Mouse (Mus musculus) neural tube, embryonic 14.5 days (tissue): Measurements from ENCODE around the gene Vegfc. TPM values are rescaled to one million over a fixed set of nuclear protein-coding genes. Genes with fewer than 3 reads are reported as not detected.
A peak's percentile ranks its signal among the peaks of the same experiment; 100 is the strongest.

ENCODE experiments used
- ATAC-seq: fragments of 200-750 bp; cut with Nextera tagmentation; 2 replicates; pipeline ENCODE4 v1.8.0; 2017; ENCODE audit warnings: low read depth, mild to moderate bottlenecking, moderate TSS enrichment, moderate library complexity
- H3K27ac ChIP-seq: fragments of 300-500 bp; sonication (generic); 2 replicates; pipeline ENCODE4 v1.5.1; 2014; ENCODE audit warnings: low read depth, mild to moderate bottlenecking, control low read depth, low read length, moderate library complexity, mixed read lengths
- H3K27me3 ChIP-seq: fragments of 300-500 bp; sonication (generic); 2 replicates; pipeline ENCODE4 v1.6.1; 2014; ENCODE audit warnings: low read length; ENCODE audit not compliant: control insufficient read depth, insufficient read depth
- H3K36me3 ChIP-seq: fragments of 300-500 bp; sonication (generic); 2 replicates; pipeline ENCODE4 v1.6.1; 2014; ENCODE audit warnings: low read length, mixed read lengths; ENCODE audit not compliant: control insufficient read depth, insufficient read depth
- H3K4me1 ChIP-seq: fragments of 300-500 bp; sonication (generic); 2 replicates; pipeline ENCODE4 v1.6.1; 2014; ENCODE audit warnings: low read length; ENCODE audit not compliant: control insufficient read depth, insufficient read depth
- H3K4me2 ChIP-seq: fragments of 300-500 bp; sonication (generic); 2 replicates; pipeline ENCODE4 v1.6.1; 2014; ENCODE audit warnings: mild to moderate bottlenecking, low read depth, low read length, control low read depth
- H3K4me3 ChIP-seq: fragments of 300-500 bp; sonication (generic); 2 replicates; pipeline ENCODE4 v1.5.1; 2014; ENCODE audit warnings: low read depth, low read length, control low read depth, mixed read lengths
- H3K9ac ChIP-seq: fragments of 300-500 bp; sonication (generic); replicated peaks from 2 replicates; pipeline ENCODE4 v1.6.1; 2014; ENCODE audit warnings: low read depth, mild to moderate bottlenecking, control low read depth, low read length, mixed read lengths
- H3K9me3 ChIP-seq: fragments of 300-500 bp; sonication (generic); 2 replicates; pipeline ENCODE4 v1.6.1; 2016; ENCODE audit warnings: low read length; ENCODE audit not compliant: control insufficient read depth
- WGBS: fragments of 180-500 bp; shearing (Covaris S2); extraction: QIAGEN DNeasy Blood & Tissue Kit; methylation state at CpG from one replicate; pipeline ENCODE4 v1.1.7; 2014; 5-methylcytosine and 5-hydroxymethylcytosine counted together
- polyA plus RNA-seq: library from polyadenylated mRNA; unstranded; fragments of >200 nt; fragmentation: Nextera tagmentation; extraction: Ambion mirVana; gene quantifications from 2 replicates; pipeline ENCODE4 v1.2.1, GENCODE M21; 2014

The Vegfc gene
- polyA plus RNA-seq, 1 experiment from 2014 or later: 4.6 TPM

- no peak overlapping the region for H3K27ac ChIP-seq
- H3K9me3 ChIP-seq: no peaks in the 10 kb centered on the region
- H3K9ac ChIP-seq: no peak overlapping the region
- no peaks in the 10 kb centered on the region for H3K36me3 ChIP-seq
- WGBS: 71% methylated on average over 1 of the region's 1 CpGs
- ATAC-seq: no peak
- no peaks in the 10 kb centered on the region for H3K4me1 ChIP-seq
- no peaks in the 10 kb centered on the region for H3K27me3 ChIP-seq
- H3K4me3 ChIP-seq: no peak overlapping the region
- H3K4me2 ChIP-seq: no peak overlapping the region
These were observed 44.9 kb downstream of the Vegfc start for GRCm38 (mm10) chr8:54122345-54122744.

- ATAC-seq: no peak
- 94% methylated on average over 2 of the region's 2 CpGs for WGBS
- H3K9ac ChIP-seq: no peak overlapping the region
These were observed 53.2 kb downstream of the Vegfc start for GRCm38 (mm10) chr8:54130558-54130957.

GRCm38 (mm10) chr8:54153240-54153639, 75.8 kb downstream of the Vegfc start:
- H3K27me3 ChIP-seq: no peaks in the 10 kb centered on the region
- H3K4me1 ChIP-seq: no peaks in the 10 kb centered on the region
- peak; percentile 56 for ATAC-seq
- H3K9ac ChIP-seq: no peak overlapping the region
- H3K27ac ChIP-seq: no peak overlapping the region
- 53% methylated on average over 4 of the region's 4 CpGs for WGBS
- H3K4me2 ChIP-seq: no peak overlapping the region
- no peaks in the 10 kb centered on the region for H3K9me3 ChIP-seq
- H3K36me3 ChIP-seq: no peaks in the 10 kb centered on the region
- H3K4me3 ChIP-seq: no peak overlapping the region

More at GRCm38 (mm10) chr8:54130558-54130957, 53.2 kb downstream of the Vegfc start:
- H3K9me3 ChIP-seq: no peaks in the 10 kb centered on the region
- H3K27ac ChIP-seq: no peak overlapping the region
- no peaks in the 10 kb centered on the region for H3K4me1 ChIP-seq
- H3K4me3 ChIP-seq: no peak overlapping the region
- H3K4me2 ChIP-seq: no peak overlapping the region
- H3K27me3 ChIP-seq: no peaks in the 10 kb centered on the region
- H3K36me3 ChIP-seq: no peaks in the 10 kb centered on the region

DNA sequence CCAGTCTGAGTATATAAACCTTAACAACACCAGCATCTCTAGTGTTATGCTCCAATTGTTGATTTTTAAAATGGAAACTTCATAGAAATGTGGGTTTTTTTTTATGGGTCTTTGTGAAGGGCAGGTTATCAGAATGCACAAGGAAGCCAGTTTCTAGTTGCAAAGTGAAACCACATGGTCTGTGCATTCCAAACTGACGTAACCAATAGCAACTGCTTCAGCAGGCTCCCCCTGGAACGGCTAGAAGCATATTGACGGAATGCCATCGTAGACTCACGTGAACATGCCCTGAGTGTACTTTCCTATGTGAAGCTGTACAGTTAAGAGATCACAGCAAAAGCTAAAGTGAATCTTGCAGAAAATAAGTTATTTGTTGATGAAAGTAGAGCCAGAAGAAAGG, 86.1 kb downstream of the Vegfc start:
- 0 out of 2 replicates have a peak, but pooled peaks cover 5% of the 10 kb centered on the region for H3K4me1 ChIP-seq
- no peaks in the 10 kb centered on the region for H3K36me3 ChIP-seq
- 11% methylated on average over 5 of the region's 5 CpGs for WGBS
- H3K27ac ChIP-seq: no peak overlapping the region
- peak; percentile 71; the same call in 1 of the 2 replicates for ATAC-seq
- no peak overlapping the region for H3K4me2 ChIP-seq
- H3K27me3 ChIP-seq: no peaks in the 10 kb centered on the region
- no peak overlapping the region for H3K4me3 ChIP-seq
- H3K9ac ChIP-seq: no peak overlapping the region
- H3K9me3 ChIP-seq: no peaks in the 10 kb centered on the region

GRCm38 (mm10) chr8:54185336-54185735, 107.9 kb downstream of the Vegfc start:
- no peaks in the 10 kb centered on the region for H3K27me3 ChIP-seq
- no peak overlapping the region for H3K9ac ChIP-seq
- no peak for ATAC-seq
- H3K27ac ChIP-seq: no peak overlapping the region
- 89% methylated on average over 2 of the region's 2 CpGs for WGBS
- no peaks in the 10 kb centered on the region for H3K4me1 ChIP-seq
- no peaks in the 10 kb centered on the region for H3K36me3 ChIP-seq
- H3K4me3 ChIP-seq: no peak overlapping the region
- no peak overlapping the region for H3K4me2 ChIP-seq
- no peaks in the 10 kb centered on the region for H3K9me3 ChIP-seq

- Histone ChIP-seq H3K36me3 (no peaks in the 10 kb centered on the region), H3K9ac (no peak overlapping the region), H3K4me3 (no peak overlapping the region), H3K27me3 (no peaks in the 10 kb centered on the region), H3K9me3 (no peaks in the 10 kb centered on the region), H3K4me1 (no peaks in the 10 kb centered on the region), H3K4me2 (no peak overlapping the region), H3K27ac (no peak overlapping the region)
- 90% methylated on average over 6 of the region's 6 CpGs for WGBS
- no peak for ATAC-seq
These were observed 108.5 kb downstream of the Vegfc start for GRCm38 (mm10) chr8:54185927-54186326.

DNA sequence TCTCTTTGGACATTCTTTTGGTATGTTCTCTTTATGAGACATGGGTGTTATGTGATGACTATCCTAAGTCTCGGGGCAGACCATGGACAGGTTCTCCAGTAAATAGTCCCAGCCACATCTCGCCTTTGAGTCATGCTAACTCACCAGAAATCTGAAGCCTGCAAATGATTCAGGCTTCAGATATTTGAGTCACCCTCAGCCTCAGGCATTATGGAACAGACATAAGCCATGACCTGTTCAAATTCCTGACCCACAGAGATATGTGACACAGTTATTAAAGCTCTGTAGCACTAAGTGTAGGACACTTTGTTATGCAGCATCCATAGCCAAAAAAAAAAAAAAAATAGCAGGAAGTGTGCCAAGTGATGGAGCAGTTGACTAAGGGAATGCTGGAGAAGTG, 138.8 kb downstream of the Vegfc start:
- H3K27ac ChIP-seq: no peak overlapping the region
- ATAC-seq: no peak
- no peaks in the 10 kb centered on the region for H3K4me1 ChIP-seq
- 91% methylated on average over 2 of the region's 2 CpGs for WGBS
- H3K27me3 ChIP-seq: no peaks in the 10 kb centered on the region
- no peak overlapping the region for H3K4me2 ChIP-seq
- H3K36me3 ChIP-seq: no peaks in the 10 kb centered on the region
- H3K4me3 ChIP-seq: no peak overlapping the region
- no peak overlapping the region for H3K9ac ChIP-seq
- H3K9me3 ChIP-seq: no peaks in the 10 kb centered on the region

DNA sequence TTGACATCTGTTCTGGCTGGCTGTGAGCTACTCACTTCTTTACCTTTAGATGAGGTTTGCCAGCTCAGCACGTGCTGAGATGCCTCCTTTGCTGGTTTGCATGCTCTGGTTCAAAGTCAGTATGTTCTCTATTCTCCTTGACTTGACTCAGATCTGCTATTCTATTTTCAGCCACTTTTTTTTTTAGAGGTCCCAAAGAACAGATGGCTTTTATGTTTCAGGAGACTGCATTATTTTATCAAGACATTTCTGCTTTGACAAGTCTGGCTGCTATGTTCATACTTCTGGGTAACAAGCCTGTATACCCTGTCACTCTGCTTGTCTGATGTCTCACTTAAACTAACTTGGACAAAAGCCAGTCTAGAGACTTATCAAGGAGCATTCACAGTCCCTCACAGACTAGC, 151.4 kb downstream of the Vegfc start:
- no peak overlapping the region for H3K27ac ChIP-seq
- no peak overlapping the region for H3K9ac ChIP-seq
- 68% methylated on average over 1 of the region's 1 CpGs for WGBS
- no peaks in the 10 kb centered on the region for H3K27me3 ChIP-seq
- ATAC-seq: no peak
- H3K4me1 ChIP-seq: no peaks in the 10 kb centered on the region
- H3K4me3 ChIP-seq: no peak overlapping the region
- H3K4me2 ChIP-seq: no peak overlapping the region
- H3K36me3 ChIP-seq: no peaks in the 10 kb centered on the region
- no peaks in the 10 kb centered on the region for H3K9me3 ChIP-seq

- H3K36me3 ChIP-seq: no peaks in the 10 kb centered on the region
- ATAC-seq: no peak
- H3K9me3 ChIP-seq: no peaks in the 10 kb centered on the region
- no peaks in the 10 kb centered on the region for H3K27me3 ChIP-seq
- H3K4me2 ChIP-seq: no peak overlapping the region
- no peak overlapping the region for H3K9ac ChIP-seq
- no peak overlapping the region for H3K4me3 ChIP-seq
- 92% methylated on average over 1 of the region's 1 CpGs for WGBS
- no peaks in the 10 kb centered on the region for H3K4me1 ChIP-seq
- H3K27ac ChIP-seq: no peak overlapping the region
These were observed 153.2 kb downstream of the Vegfc start for GRCm38 (mm10) chr8:54230638-54231037.

- no peak overlapping the region for H3K9ac ChIP-seq
- no peak for ATAC-seq
- no peak overlapping the region for H3K4me3 ChIP-seq
- H3K36me3 ChIP-seq: no peaks in the 10 kb centered on the region
- H3K4me2 ChIP-seq: no peak overlapping the region
- no peak overlapping the region for H3K27ac ChIP-seq
- no peaks in the 10 kb centered on the region for H3K27me3 ChIP-seq
- no peaks in the 10 kb centered on the region for H3K9me3 ChIP-seq
- no peaks in the 10 kb centered on the region for H3K4me1 ChIP-seq
- 87% methylated on average over 6 of the region's 6 CpGs for WGBS
These were observed 155.9 kb downstream of the Vegfc start for GRCm38 (mm10) chr8:54233316-54233715.
